Mouse (Mus musculus) embryonic facial prominence, embryonic 10.5 days (tissue): ENCODE results near the gene Svop. TPM values are rescaled to one million over a fixed set of nuclear protein-coding genes. Genes with fewer than 3 reads are reported as not detected.
A peak's percentile ranks its signal among the peaks of the same experiment; 100 is the strongest.

Experiments
- DNase-seq: peaks from one replicate; pipeline ENCODE4 v3.0.0-alpha.2; 2017; ENCODE audit warnings: low spot score
- H3K27ac ChIP-seq: fragments of 300-500 bp; sonication (generic); replicated peaks from 2 replicates; pipeline ENCODE4 v1.5.1; 2016; ENCODE audit warnings: mild to moderate bottlenecking
- H3K27me3 ChIP-seq: fragments of 300-500 bp; sonication (generic); replicated peaks from 2 replicates; pipeline ENCODE4 v1.6.1; 2016; ENCODE audit warnings: low read depth, mild to moderate bottlenecking; ENCODE audit not compliant: poor library complexity, severe bottlenecking
- H3K36me3 ChIP-seq: fragments of 300-500 bp; sonication (generic); replicated peaks from 2 replicates; pipeline ENCODE4 v1.6.1; 2016; ENCODE audit warnings: mild to moderate bottlenecking, moderate library complexity
- H3K4me1 ChIP-seq: fragments of 300-500 bp; sonication (generic); 2 replicates; pipeline ENCODE4 v1.6.1; 2016
- H3K4me3 ChIP-seq: fragments of 300-500 bp; sonication (generic); 2 replicates; pipeline ENCODE4 v1.5.1; 2016; ENCODE audit warnings: mild to moderate bottlenecking, moderate library complexity
- H3K9me3 ChIP-seq: fragments of 300-500 bp; sonication (generic); 2 replicates; pipeline ENCODE4 v1.6.1; 2016; ENCODE audit warnings: mild to moderate bottlenecking
- WGBS: fragments of 180-500 bp; shearing (Covaris S2); methylation state at CpG from one replicate; pipeline ENCODE4 v1.1.7; 2016; 5-methylcytosine and 5-hydroxymethylcytosine counted together
- polyA plus RNA-seq: library from polyadenylated mRNA; unstranded; fragments of >200 nt; fragmentation: Nextera tagmentation; extraction: Ambion mirVana; gene quantifications from 2 replicates; pipeline ENCODE4 v1.2.1, GENCODE M21; 2016

The Svop gene
- polyA plus RNA-seq, 1 experiment from 2014 or later: 4.2 TPM

DNA sequence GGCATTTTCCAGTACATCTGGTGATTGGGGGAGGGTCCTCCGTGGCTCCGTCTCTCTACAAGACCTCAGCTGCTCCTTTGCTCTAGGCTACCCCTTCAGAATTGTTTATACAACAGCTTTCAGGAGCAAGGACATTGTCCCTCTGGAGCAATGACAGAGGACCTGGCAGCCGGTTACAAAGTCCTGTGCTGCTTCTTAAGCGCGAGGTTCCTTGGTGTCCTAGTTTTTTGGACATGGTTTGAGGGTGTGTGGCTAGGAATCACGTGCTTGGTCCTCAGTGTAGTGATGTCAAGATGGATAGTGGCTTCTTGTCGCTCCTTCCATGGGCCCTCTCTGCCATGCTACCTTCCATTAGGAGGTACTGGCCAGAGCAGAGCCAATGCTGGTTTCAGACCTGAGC is 57.0 kb downstream of the Svop start:
- H3K36me3 ChIP-seq: no peaks in the 10 kb centered on the region
- H3K27ac ChIP-seq: no peak overlapping the region
- no peak for DNase-seq
- peaks cover 4% of the 10 kb centered on the region; the same call in 1 of the 2 replicates for H3K9me3 ChIP-seq
- WGBS: 87% methylated on average over 7 of the region's 7 CpGs
- H3K27me3 ChIP-seq: no peaks in the 10 kb centered on the region
- H3K4me3 ChIP-seq: no peak overlapping the region
- H3K4me1 ChIP-seq: peaks cover 24% of the 10 kb centered on the region

DNA sequence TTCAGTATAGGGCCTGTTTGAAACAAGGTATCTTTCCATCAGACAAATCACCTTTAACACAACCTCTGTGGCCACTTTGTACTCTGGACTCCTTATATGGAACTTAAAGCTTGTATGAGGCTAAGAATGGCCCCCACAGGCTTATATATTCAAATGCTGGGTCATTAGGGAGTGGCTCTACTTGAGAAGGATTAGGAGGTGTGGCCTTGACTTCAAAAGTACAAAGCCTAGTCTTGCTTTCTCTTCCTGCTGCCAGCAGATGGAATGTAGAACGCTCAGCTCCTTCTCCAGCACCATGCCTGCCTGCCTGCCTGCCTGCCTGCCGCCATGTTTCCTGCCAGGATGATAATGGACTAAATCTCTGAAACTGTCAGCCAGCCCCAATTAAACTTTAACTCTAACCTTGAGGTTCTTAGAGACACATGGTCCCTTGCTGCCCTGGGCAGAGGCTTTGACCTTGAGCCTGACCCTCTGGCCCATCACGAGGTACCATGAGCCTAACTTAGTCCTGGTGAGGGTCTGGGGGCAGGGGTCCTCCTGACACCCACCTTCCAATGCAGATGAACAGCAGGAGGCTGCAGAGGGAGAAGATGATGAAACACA is 59.1 kb downstream of the Svop start:
- Histone ChIP-seq H3K36me3 (no peaks in the 10 kb centered on the region), H3K4me3 (no peak overlapping the region), H3K4me1 (peaks cover 33% of the 10 kb centered on the region), H3K9me3 (peaks cover 4% of the 10 kb centered on the region; the same call in 1 of the 2 replicates), H3K27me3 (no peaks in the 10 kb centered on the region), H3K27ac (no peak overlapping the region)
- WGBS: 89% methylated on average over 3 of the region's 3 CpGs
- no peak for DNase-seq

DNA sequence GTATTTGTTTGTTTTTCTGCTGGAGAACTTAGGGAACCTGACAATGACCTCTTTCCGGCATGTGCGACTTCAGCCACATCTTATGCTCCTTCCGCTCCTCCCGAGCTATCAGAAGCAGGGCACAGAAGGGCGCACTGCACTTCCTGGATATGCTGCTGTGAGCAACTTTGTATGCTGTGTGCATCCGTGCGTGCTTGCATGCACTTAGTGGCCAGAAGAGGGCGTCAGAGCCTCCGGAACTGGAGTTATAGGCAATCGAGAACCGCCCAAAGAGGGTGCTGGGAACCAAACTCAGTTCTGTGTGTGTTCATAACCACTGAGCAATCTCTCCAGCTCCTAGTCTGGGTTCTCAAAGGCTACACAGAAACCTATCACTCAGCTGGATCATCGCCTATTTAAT is 60.7 kb downstream of the Svop start:
- H3K36me3 ChIP-seq: no peaks in the 10 kb centered on the region
- H3K27me3 ChIP-seq: no peaks in the 10 kb centered on the region
- WGBS: 90% methylated on average over 12 of the region's 12 CpGs
- H3K9me3 ChIP-seq: peaks cover 4% of the 10 kb centered on the region; the same call in 1 of the 2 replicates
- DNase-seq: no peak
- peaks cover 20% of the 10 kb centered on the region for H3K4me1 ChIP-seq
- no peak overlapping the region for H3K27ac ChIP-seq
- H3K4me3 ChIP-seq: no peak overlapping the region

DNA sequence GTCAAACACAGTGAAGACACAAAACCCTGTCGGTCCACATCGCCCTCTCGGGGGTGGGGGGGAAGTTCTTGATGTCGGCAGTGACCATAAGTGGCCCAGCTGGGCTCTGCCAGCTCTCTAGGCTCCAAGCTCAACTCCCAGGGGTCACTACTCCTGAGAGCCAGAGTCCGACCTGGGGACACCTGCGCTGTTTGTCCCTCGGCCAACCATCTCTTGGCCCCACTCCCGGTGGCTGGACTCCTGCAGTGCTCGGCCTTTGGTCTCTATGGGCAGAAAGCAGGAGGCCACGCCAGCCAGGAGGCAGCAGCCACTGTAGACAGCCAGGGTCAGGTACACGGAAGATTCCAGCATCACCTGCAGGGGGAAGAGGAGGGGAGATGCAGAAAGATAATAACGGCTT is 63.3 kb downstream of the Svop start:
- H3K4me3 ChIP-seq: no peak overlapping the region
- no peak overlapping the region for H3K27ac ChIP-seq
- H3K4me1 ChIP-seq: peaks cover 23% of the 10 kb centered on the region
- DNase-seq: no peak
- no peaks in the 10 kb centered on the region for H3K27me3 ChIP-seq
- H3K9me3 ChIP-seq: peaks cover 4% of the 10 kb centered on the region; the same call in 1 of the 2 replicates
- 90% methylated on average over 12 of the region's 12 CpGs for WGBS
- H3K36me3 ChIP-seq: no peaks in the 10 kb centered on the region

DNA sequence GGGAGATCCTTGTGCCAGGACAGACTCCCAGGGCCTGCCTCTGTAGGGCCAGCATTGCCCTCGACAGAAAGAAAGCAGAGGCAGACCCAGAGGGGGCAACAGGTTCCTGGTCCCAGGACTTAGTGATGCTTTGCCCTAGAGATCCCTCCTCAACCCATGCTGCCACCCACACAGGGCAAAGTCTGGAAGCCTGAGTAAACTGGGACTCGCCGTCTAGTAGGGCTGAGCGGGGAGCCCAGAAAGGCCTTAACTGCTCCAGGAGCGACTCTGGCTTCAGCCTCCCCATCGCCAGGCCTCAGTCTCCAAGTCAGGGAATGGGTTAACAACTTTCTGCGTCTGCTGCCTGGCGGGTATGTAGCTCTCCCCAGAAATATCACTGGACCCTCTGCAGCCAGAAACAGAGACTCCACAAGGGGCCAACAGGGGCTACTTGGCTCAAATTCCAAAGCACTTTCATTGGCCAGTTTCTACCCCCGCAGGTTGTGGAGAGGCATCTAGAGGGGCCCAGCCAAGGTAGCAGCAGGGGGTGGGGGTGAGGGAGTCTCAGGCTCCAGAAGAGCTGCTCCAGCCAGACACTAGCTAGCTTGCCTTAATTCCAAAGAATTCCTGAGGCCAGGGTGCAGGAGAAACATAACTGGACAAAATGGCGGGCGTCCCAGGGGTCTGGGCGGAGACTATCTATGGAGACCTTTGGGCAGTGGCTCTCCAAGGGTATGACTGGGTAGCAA is 64.0 kb downstream of the Svop start:
- DNase-seq: no peak
- Histone ChIP-seq H3K4me1 (peaks cover 23% of the 10 kb centered on the region), H3K4me3 (no peak overlapping the region), H3K9me3 (peaks cover 3% of the 10 kb centered on the region; the same call in 1 of the 2 replicates), H3K36me3 (no peaks in the 10 kb centered on the region), H3K27ac (no peak overlapping the region), H3K27me3 (no peaks in the 10 kb centered on the region)
- 88% methylated on average over 12 of the region's 12 CpGs for WGBS

DNA sequence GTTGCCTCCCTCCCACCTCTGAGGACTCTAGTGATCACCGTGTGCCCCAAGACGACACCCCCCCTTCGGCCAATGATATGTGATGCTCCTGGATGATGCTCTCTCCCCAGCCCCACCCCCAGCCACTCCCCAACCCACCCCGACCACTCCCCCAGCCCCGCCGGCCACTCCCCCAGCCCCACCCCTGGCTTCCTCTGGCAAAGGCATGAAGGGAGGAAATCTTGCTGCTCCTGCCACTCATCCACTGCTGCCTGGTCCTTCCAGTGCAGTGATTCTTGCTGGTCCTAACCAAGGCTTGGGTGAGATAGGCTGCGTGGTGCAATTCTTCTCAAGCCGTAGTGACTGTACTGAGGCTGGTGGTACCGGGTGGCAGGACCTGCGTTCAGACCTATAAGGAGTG is 66.5 kb downstream of the Svop start:
- H3K27me3 ChIP-seq: no peaks in the 10 kb centered on the region
- H3K4me3 ChIP-seq: peak overlapping the region; percentile 8
- DNase-seq: peak; percentile 67
- peaks cover 20% of the 10 kb centered on the region for H3K4me1 ChIP-seq
- H3K27ac ChIP-seq: no peak overlapping the region
- H3K36me3 ChIP-seq: no peaks in the 10 kb centered on the region
- no peaks in the 10 kb centered on the region for H3K9me3 ChIP-seq
- 12% methylated on average over 10 of the region's 10 CpGs for WGBS

DNA sequence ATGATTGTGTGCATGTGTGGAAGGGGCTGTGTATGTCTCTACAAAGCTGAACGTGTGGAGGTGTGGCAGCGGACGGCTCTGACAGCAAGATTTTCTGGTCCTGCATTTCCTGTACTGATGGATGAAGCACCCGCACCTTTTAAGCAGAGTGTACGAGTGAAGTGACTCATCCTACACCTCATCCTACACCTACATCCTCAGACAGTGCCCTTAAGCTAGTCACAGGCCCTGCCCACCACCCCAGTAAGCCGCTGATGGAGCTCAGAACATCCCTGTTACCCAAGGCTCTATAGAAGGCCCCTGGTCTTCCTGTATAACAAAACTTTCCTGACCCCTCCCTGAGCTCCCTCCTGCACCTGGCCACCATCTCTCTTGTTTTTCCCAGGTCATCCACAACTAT is 67.0 kb downstream of the Svop start:
- Histone ChIP-seq H3K4me3 (peak overlapping the region; percentile 8), H3K36me3 (no peaks in the 10 kb centered on the region), H3K27me3 (no peaks in the 10 kb centered on the region), H3K9me3 (no peaks in the 10 kb centered on the region), H3K27ac (no peak overlapping the region), H3K4me1 (peaks cover 22% of the 10 kb centered on the region)
- 65% methylated on average over 6 of the region's 6 CpGs for WGBS
- DNase-seq: no peak

DNA sequence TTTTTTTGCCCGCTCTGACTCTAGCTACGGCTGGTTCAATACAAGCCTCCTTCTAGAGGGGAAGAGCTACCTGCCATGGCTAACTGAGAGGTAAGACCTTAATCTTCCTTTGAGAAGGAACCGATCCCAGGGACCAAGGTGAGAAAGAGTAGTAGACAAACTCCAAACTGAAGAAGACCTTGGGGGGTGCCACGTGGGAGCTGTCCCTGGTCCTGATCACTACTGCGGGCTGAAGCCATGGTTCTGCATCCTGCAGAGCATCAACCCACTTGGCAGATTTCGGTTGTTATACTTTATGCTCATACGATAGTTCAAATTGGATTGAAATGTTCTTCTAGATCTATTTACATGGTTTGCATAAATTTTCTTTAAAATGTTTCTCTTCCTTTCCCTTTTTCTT is 76.2 kb downstream of the Svop start:
- Histone ChIP-seq H3K36me3 (no peaks in the 10 kb centered on the region), H3K27me3 (no peaks in the 10 kb centered on the region), H3K9me3 (no peaks in the 10 kb centered on the region), H3K27ac (no peak overlapping the region), H3K4me3 (no peak overlapping the region), H3K4me1 (peaks cover 3% of the 10 kb centered on the region; the same call in 1 of the 2 replicates)
- 67% methylated on average over 7 of the region's 7 CpGs for WGBS
- DNase-seq: peak; percentile 58

DNA sequence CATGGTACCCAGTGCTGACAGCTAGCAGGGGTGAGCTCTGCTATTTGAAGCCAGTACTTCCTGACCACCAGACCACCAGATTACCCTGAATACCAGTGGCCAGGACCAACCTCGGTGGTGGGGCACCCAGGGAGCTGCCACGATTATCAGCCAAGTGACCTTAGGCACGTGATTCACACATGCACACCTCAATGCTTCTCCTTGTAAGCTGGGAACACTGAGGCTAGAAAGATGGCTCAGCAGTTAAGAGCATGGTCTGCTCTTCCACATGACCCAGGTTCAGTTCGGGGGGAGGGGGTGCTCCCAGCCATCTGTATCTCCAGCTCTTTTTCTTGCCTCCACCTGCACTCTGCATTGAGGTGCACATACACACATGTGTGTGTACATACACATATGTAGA is 82.3 kb downstream of the Svop start:
- Histone ChIP-seq H3K9me3 (no peaks in the 10 kb centered on the region), H3K4me1 (no peaks in the 10 kb centered on the region), H3K27ac (no peak overlapping the region), H3K27me3 (no peaks in the 10 kb centered on the region), H3K4me3 (no peak overlapping the region), H3K36me3 (no peaks in the 10 kb centered on the region)
- 74% methylated on average over 4 of the region's 4 CpGs for WGBS
- no peak for DNase-seq

DNA sequence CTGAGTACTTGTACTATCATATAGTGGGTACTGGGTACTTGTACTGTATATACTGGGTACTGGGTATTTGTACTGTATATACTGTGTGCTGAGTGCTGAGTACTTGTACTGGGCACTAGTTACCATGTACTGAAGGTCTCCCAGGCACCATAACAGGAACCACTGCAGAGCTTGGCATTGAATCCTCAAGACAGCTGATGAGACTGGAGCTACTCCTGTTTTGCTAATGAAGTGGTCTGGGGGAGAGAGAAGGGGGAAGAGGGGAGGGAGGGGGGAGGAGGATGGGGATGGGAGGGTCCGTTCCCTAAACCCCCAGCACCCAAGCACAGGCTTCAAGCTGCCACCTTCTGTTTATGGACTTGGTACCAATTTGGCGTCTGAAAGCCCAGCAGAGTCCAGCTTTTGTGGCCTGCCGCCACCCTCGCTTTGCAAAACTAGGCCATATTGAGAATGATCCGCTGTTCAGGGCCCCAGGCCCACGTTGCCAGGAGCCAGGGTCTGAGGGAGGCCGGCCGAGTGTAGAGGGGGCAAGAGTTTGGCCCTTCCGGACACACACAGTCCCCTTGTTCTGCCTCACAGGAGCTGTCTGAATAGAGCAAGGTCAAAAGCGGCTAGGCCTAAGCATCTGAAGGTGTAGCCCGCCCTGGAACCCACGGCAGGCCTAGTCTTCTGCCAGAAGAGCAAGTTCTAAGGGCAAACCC is 83.5 kb downstream of the Svop start:
- H3K4me3 ChIP-seq: no peak overlapping the region
- H3K27me3 ChIP-seq: no peaks in the 10 kb centered on the region
- no peak overlapping the region for H3K27ac ChIP-seq
- 79% methylated on average over 12 of the region's 12 CpGs for WGBS
- H3K4me1 ChIP-seq: no peaks in the 10 kb centered on the region
- no peak for DNase-seq
- H3K9me3 ChIP-seq: no peaks in the 10 kb centered on the region
- H3K36me3 ChIP-seq: no peaks in the 10 kb centered on the region

DNA sequence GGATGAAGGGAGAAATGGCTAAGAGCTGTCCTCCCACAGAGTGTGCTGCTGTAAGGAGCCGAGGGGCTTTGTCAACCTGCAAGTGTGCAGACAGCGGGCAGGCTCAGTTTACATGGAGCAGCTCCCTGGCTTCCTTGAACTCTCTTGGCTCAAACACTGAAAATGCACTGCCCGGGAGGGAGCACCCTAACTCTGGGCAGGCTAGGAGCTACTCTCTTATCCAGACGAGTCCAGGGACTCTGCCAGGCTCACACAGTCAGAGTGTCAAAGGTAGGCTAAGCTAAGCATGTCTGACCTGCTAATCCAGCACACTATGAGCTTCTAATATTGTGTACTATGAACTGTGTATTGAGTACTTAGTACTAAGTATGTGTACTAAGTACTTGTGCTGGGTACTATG is 84.4 kb downstream of the Svop start:
- Histone ChIP-seq H3K9me3 (no peaks in the 10 kb centered on the region), H3K4me3 (no peak overlapping the region), H3K36me3 (no peaks in the 10 kb centered on the region), H3K27me3 (no peaks in the 10 kb centered on the region), H3K27ac (no peak overlapping the region), H3K4me1 (no peaks in the 10 kb centered on the region)
- DNase-seq: no peak
- 86% methylated on average over 4 of the region's 4 CpGs for WGBS

DNA sequence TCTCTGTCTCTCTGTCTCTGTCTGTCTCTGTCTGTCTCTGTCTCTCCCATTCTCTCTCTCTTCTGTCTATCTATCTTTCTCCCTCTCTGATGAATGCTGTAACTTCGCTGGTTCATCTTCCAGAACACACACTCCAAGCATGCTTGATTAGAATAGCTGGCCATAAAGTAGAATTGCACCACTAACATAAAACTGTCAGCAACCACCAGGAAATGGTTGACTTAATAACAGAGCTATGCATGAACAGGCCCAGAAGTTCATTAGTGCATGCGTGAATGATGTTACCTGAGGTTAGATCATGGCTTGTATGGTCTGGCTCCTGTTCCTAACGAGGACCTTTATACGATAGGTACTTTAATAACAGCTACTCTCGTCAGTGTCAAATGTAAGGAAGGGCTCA is 86.3 kb downstream of the Svop start:
- Histone ChIP-seq H3K27ac (no peak overlapping the region), H3K4me3 (no peak overlapping the region), H3K36me3 (no peaks in the 10 kb centered on the region), H3K4me1 (no peaks in the 10 kb centered on the region), H3K27me3 (no peaks in the 10 kb centered on the region), H3K9me3 (no peaks in the 10 kb centered on the region)
- WGBS: 89% methylated on average over 5 of the region's 5 CpGs
- no peak for DNase-seq

DNA sequence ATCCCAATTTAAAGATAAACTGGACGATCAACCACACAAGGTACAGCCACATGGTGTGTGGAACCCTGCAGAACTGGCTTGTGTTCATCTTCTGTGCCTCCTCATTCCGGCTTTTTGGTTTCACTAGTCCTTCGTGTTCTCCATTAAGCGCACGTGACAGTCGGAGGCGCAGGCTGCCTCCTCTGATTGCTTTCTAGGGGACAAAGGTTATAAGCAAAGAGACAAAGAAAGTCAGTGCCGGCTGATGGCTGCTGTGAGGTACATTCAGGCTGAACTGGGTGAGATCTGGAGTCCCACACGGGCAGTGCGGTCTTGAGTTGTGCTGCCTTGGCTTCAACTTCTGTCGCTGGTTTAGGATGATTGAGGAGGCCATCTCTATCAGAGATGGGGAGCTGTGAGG is 86.8 kb downstream of the Svop start:
- Histone ChIP-seq H3K4me3 (no peak overlapping the region), H3K4me1 (no peaks in the 10 kb centered on the region), H3K27me3 (no peaks in the 10 kb centered on the region), H3K9me3 (no peaks in the 10 kb centered on the region), H3K27ac (no peak overlapping the region), H3K36me3 (no peaks in the 10 kb centered on the region)
- 86% methylated on average over 11 of the region's 11 CpGs for WGBS
- no peak for DNase-seq
